Mouse (Mus musculus): Measurements from ENCODE around the gene Gm20741. TPM values are rescaled to one million over a fixed set of nuclear protein-coding genes. Genes with fewer than 3 reads are reported as not detected.

Gm20741 gene
- not detected in 2 replicates for polyA plus RNA-seq (2016; fragmentation: Nextera tagmentation; extraction: Ambion mirVana)

DNA sequence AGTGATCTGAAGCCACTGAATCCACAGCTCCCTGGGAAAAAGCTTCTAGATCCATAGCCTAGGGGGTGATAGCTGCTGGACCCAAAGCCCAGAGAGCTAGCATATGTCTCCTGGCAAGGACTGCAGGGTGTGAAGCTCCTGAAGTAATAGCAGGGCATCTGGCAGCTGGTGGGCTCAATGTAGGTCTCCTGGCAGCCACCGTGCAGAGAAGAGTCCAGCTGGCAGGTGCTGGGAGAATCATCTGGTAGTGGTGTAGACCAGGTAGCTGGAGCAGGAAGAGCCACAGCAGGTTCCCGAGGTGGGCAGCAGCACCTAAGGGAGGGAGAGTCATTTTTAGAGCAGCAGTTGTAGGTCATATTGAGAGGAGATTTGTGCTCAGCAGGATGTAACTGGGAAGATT lies at the start of gene Gm20741:
TSS of gene Gm20741 (minus strand) at position 394 of the 400 bp plus-strand sequence.
- no peak within 1 kb of the TSS for H3K4me3 ChIP-seq (replicated peaks)
- no peak within 1 kb of the TSS for H3K9ac ChIP-seq
- H3K27ac ChIP-seq = no peak within 1 kb of the TSS
- no peak for ATAC-seq (ENCODE audit: low FRiP score)
- H3K9me3 ChIP-seq = no peaks in the 10 kb centered on the region
- no peaks in the 10 kb centered on the region for H3K36me3 ChIP-seq (replicated peaks)
- no peak within 1 kb of the TSS for H3K4me2 ChIP-seq
- H3K27me3 ChIP-seq = no peaks in the 10 kb centered on the region
- 86% methylated on average over 2 of the region's 2 CpGs for WGBS
- no peaks in the 10 kb centered on the region for H3K4me1 ChIP-seq

DNA sequence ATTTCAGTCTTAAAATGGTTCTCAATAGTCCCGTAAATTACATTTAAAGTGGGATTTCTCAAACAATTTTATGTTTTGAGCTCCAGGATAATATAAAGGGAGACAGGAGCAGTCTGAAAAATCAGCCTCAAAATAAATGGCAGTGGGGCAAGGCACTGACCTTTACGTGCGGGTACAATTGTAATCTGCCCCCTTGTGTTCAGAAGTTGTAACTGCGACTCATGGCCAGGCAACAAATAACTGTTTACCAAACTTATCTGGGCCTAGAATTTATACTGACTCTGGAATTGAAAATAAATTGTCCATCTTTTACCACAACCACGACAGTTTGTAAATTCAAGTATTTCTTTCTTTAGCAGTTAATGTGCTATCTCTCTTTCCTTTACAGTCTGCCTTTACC lies 39.4 kb upstream of the Gm20741 start:
- Histone ChIP-seq H3K9ac (no peak overlapping the region), H3K36me3 (replicated peaks) (no peaks in the 10 kb centered on the region), H3K4me1 (no peaks in the 10 kb centered on the region), H3K9me3 (no peaks in the 10 kb centered on the region), H3K27ac (no peak overlapping the region), H3K4me2 (no peak overlapping the region), H3K4me3 (replicated peaks) (no peak overlapping the region), H3K27me3 (no peaks in the 10 kb centered on the region)
- ATAC-seq (ENCODE audit: low FRiP score) = peak; percentile 49; the same call in 1 of the 2 replicates
- WGBS = 11% methylated on average over 5 of the region's 5 CpGs

DNA sequence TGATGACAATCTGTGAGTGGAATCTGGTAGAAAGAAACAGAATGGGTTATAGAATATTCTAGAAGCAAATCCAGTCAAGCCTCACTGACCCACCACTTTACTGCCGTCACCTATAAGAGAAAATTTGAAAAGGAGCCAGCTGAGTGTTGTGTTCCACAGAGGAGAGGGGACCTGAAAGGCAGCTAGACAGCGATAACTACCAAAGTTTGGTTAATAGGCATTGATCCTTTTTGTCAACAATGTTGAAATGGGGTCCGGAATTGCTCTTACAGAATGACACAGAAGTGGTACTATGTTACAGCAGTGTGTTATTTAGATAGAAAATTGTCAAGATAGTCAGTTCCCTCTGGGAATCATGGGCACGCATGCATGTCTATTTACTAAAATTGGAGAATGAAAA lies 36.5 kb upstream of the Gm20741 start:
- Histone ChIP-seq H3K9ac (no peak overlapping the region), H3K4me2 (no peak overlapping the region), H3K27me3 (no peaks in the 10 kb centered on the region), H3K4me1 (no peaks in the 10 kb centered on the region), H3K4me3 (replicated peaks) (no peak overlapping the region), H3K36me3 (replicated peaks) (no peaks in the 10 kb centered on the region), H3K27ac (no peak overlapping the region), H3K9me3 (no peaks in the 10 kb centered on the region)
- ATAC-seq (ENCODE audit: low FRiP score) = no peak
- 88% methylated on average over 4 of the region's 4 CpGs for WGBS

DNA sequence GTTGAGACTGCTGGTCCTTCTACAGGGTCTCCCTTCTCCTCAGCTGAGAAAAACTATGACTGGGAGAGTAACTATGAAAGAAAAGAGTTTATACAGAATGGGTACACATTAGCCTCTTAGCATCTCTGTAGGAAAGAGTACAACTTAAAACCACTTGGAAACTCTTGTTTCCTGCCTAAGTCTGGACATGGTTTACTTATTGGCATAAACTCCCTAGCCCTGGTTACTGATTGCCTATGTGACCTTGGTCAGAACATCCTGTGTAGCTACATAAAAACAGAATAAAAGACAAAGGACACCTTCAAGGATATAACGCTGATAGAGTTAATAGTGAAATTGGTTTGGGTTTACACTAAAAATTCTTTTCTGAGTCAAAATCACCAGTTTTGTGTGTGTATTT lies 35.3 kb upstream of the Gm20741 start:
- Histone ChIP-seq H3K4me3 (replicated peaks) (no peak overlapping the region), H3K9me3 (no peaks in the 10 kb centered on the region), H3K27me3 (no peaks in the 10 kb centered on the region), H3K9ac (no peak overlapping the region), H3K36me3 (replicated peaks) (no peaks in the 10 kb centered on the region), H3K4me2 (no peak overlapping the region), H3K4me1 (no peaks in the 10 kb centered on the region), H3K27ac (no peak overlapping the region)
- 98% methylated on average over 1 of the region's 1 CpGs for WGBS
- ATAC-seq (ENCODE audit: low FRiP score) = no peak

DNA sequence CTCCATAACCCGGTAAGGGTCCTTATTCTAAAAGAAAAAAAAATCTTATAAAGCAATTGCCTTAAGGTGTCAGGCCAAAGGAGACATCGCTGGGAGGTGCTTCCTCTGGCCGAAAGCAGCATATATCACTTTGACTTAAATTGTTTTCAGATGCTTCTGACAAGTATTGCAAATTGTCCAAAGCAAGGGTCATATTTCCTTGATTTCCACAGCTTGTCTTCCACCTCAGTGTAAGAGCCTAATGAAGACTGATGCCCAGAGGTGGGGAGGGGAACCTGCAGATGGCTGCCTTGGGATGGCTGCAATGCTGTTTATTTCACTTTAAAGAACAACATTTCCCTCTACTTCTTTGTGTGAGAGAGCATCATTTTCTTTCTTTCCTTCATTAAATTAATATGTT lies 15.0 kb upstream of the Gm20741 start:
- ATAC-seq (ENCODE audit: low FRiP score) = no peak
- Histone ChIP-seq H3K9ac (no peak overlapping the region), H3K4me1 (no peaks in the 10 kb centered on the region), H3K4me3 (replicated peaks) (no peak overlapping the region), H3K27me3 (no peaks in the 10 kb centered on the region), H3K4me2 (no peak overlapping the region), H3K36me3 (replicated peaks) (no peaks in the 10 kb centered on the region), H3K27ac (no peak overlapping the region), H3K9me3 (no peaks in the 10 kb centered on the region)
- whole genome bisulfite sequencing = 75% methylated on average over 3 of the region's 3 CpGs

DNA sequence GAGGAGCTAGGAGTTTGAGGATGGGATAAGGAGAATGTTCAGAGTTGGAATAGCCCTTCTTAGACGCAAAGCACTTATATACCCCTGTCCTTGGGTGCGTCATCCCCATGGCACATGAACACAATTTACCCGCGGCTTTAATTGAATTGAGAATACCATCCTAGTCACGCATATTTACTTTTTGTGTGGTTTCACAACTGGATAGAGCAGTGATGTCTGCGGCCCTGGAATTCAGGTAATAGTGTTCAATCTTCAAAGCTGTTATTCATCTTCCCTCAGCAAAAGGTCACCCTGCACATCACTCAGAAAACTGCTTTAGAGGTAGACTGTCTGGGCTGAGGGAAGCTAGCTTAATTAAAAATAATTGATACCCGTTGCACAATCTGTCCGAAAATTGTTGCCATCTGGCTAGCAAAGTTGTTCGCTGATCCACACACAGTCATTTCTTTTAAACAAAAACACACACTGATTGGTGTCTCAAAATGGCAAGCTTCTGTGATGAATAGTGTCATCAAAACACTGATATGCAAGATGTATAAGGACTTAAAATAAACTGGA lies 14.2 kb upstream of the Gm20741 start, which contains the start of gene Krtap14:
TSS of gene Krtap14 (minus strand) at position 51 of the 558 bp plus-strand sequence.
- Histone ChIP-seq H3K27ac (no peak within 1 kb of the TSS), H3K27me3 (no peaks in the 10 kb centered on the region), H3K4me3 (replicated peaks) (no peak within 1 kb of the TSS), H3K36me3 (replicated peaks) (no peaks in the 10 kb centered on the region), H3K4me2 (no peak within 1 kb of the TSS), H3K4me1 (no peaks in the 10 kb centered on the region), H3K9ac (no peak within 1 kb of the TSS), H3K9me3 (no peaks in the 10 kb centered on the region)
- 80% methylated on average over 9 of the region's 9 CpGs for WGBS
- ATAC-seq (ENCODE audit: low FRiP score) = peak; percentile 60; the same call in 1 of the 2 replicates

DNA sequence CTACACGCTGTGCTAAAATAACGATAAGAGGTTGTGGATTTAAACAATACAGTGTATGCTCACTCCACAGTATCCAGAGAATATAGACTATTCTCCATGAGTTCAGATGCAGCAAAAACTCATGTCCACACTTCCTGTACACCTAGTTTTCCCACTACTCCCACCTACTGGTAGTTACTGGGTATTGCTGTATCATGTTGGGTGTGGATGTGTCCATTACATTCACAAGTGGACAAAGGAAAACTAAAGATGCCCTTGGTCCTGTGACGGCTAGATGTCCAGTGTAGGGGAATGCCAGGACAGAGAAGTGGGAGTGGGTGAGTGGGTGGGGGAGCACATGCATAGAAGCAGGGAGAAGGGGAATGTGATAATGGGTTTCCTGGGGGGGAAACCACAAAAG lies 11.7 kb upstream of the Gm20741 start:
- H3K9me3 ChIP-seq = no peaks in the 10 kb centered on the region
- H3K9ac ChIP-seq = no peak overlapping the region
- no peak overlapping the region for H3K4me3 ChIP-seq (replicated peaks)
- no peaks in the 10 kb centered on the region for H3K4me1 ChIP-seq
- no peak for ATAC-seq (ENCODE audit: low FRiP score)
- no peaks in the 10 kb centered on the region for H3K27me3 ChIP-seq
- no peak overlapping the region for H3K27ac ChIP-seq
- 80% methylated on average over 3 of the region's 3 CpGs for WGBS
- H3K4me2 ChIP-seq = no peak overlapping the region
- H3K36me3 ChIP-seq (replicated peaks) = no peaks in the 10 kb centered on the region

DNA sequence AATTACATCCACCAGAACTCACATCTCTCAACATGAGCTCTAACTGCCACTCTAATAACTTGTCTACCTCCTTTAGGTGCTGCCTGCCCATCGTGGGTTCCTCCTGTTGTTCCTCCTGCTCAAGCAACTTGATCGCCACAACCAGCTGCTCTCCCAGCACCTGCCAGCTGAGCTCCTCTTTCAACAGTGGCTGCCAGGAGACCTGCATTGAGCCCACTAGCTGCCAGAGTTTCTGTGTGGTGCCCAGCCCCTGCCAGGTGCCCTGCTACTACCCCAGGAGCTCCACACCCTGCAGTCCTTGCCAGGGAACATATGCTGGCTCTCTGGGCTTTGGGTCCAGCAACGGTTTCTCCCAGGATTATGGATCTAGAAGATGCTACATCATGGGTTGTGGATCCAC lies 8.0 kb upstream of the Gm20741 start, which contains the start of gene Krtap15:
TSS of gene Krtap15 (plus strand) at position 150 of the 400 bp plus-strand sequence.
- no peaks in the 10 kb centered on the region for H3K9me3 ChIP-seq
- H3K9ac ChIP-seq = no peak within 1 kb of the TSS
- no peak within 1 kb of the TSS for H3K27ac ChIP-seq
- no peak for ATAC-seq (ENCODE audit: low FRiP score)
- H3K4me1 ChIP-seq = no peaks in the 10 kb centered on the region
- no peaks in the 10 kb centered on the region for H3K36me3 ChIP-seq (replicated peaks)
- no peak within 1 kb of the TSS for H3K4me2 ChIP-seq
- no peak within 1 kb of the TSS for H3K4me3 ChIP-seq (replicated peaks)
- H3K27me3 ChIP-seq = no peaks in the 10 kb centered on the region
- 93% methylated on average over 3 of the region's 3 CpGs for WGBS

DNA sequence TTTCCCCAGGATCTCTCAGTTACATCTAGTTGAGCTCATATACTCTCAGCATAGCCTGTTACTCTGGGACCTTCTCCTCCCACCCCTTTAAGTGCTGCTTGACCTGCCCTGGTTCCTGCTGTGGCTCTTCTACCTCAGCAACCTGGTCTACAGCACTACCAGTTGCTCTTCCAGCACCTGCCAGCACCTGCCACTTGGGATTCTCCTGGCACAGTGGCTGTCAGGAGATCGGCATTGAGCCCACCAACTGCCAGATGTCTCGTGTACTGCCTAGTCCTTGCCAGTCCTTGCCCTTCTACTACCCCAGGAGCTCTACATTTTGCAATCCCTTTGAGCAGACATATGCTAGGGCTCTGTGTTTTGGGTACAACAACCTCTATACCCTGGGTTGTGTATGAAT lies 25.2 kb downstream of the Gm20741 start:
- 74% methylated on average over 2 of the region's 2 CpGs for WGBS
- H3K9me3 ChIP-seq = no peaks in the 10 kb centered on the region
- no peak overlapping the region for H3K4me2 ChIP-seq
- no peaks in the 10 kb centered on the region for H3K27me3 ChIP-seq
- no peaks in the 10 kb centered on the region for H3K4me1 ChIP-seq
- no peak overlapping the region for H3K9ac ChIP-seq
- no peak overlapping the region for H3K4me3 ChIP-seq (replicated peaks)
- H3K27ac ChIP-seq = no peak overlapping the region
- H3K36me3 ChIP-seq (replicated peaks) = no peaks in the 10 kb centered on the region
- ATAC-seq (ENCODE audit: low FRiP score) = no peak

DNA sequence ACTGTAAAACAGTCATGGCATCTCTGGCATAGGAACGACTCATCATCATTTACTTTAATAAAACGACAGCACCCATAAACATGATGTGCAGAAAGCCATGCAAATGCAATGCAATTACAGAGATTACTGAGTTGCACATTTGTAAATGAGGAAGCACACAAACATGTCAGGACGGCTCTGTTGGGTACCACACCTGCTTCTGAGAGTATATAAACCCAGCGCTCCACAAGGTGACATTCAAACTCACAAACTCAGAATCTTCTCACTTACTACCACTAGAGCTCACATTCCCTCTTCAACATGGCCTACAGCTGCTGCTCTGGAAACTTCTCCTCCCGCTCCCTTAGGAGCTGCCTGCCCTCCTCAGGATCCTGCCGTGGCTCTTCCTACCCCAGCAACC lies 34.4 kb downstream of the Gm20741 start, which contains the start of gene Gm5965:
TSS of gene Gm5965 (plus strand) at position 301 of the 400 bp plus-strand sequence.
- no peak for ATAC-seq (ENCODE audit: low FRiP score)
- no peaks in the 10 kb centered on the region for H3K36me3 ChIP-seq (replicated peaks)
- no peak within 1 kb of the TSS for H3K4me2 ChIP-seq
- no peaks in the 10 kb centered on the region for H3K27me3 ChIP-seq
- no peak within 1 kb of the TSS for H3K9ac ChIP-seq
- H3K9me3 ChIP-seq = no peaks in the 10 kb centered on the region
- WGBS = 93% methylated on average over 6 of the region's 6 CpGs
- no peak within 1 kb of the TSS for H3K27ac ChIP-seq
- H3K4me3 ChIP-seq (replicated peaks) = no peak within 1 kb of the TSS
- H3K4me1 ChIP-seq = no peaks in the 10 kb centered on the region

DNA sequence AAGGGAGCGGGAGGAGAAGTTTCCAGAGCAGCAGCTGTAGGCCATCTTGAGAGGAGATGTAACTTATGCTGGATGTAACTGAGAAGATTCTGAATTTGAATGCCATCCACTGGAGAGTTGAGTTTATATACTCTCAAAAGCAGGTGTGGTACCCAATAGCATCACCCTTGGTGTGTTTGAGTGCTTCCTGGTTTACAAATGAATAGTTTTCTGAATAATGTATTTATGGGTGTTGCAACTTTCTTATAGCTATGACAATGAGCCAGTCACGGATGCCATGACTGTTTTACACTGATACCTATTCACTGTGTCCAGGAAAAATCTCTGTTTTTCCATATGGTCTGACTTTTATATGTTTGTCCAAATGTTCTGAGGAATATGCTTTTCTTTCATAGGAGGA lies 37.9 kb downstream of the Gm20741 start, which contains the start of gene 2310057N15Rik:
TSS of gene 2310057N15Rik (minus strand) at position 101 of the 400 bp plus-strand sequence.
- Histone ChIP-seq H3K4me3 (replicated peaks) (no peak within 1 kb of the TSS), H3K27ac (no peak within 1 kb of the TSS), H3K9ac (no peak within 1 kb of the TSS), H3K36me3 (replicated peaks) (no peaks in the 10 kb centered on the region), H3K27me3 (no peaks in the 10 kb centered on the region), H3K4me2 (no peak within 1 kb of the TSS), H3K4me1 (no peaks in the 10 kb centered on the region), H3K9me3 (no peaks in the 10 kb centered on the region)
- ATAC-seq (ENCODE audit: low FRiP score) = no peak
- 90% methylated on average over 2 of the region's 2 CpGs for WGBS
